Mouse (Mus musculus) limb, embryonic 15.5 days (tissue): Measurements from ENCODE around the gene Scyl1. TPM values are rescaled to one million over a fixed set of nuclear protein-coding genes. Genes with fewer than 3 reads are reported as not detected.

Experiments used
- ATAC-seq: fragments of 200-750 bp; cut with Nextera tagmentation; 2 replicates; pipeline ENCODE4 v1.8.0; 2017; ENCODE audit warnings: low read depth, moderate TSS enrichment; ENCODE audit not compliant: insufficient number of reproducible peaks, low FRiP score, low TSS enrichment
- H3K27ac ChIP-seq: fragments of 300-500 bp; sonication (generic); 2 replicates; pipeline ENCODE4 v1.5.1; 2015; ENCODE audit warnings: moderate library complexity, mild to moderate bottlenecking, inconsistent platforms
- H3K27me3 ChIP-seq: fragments of 300-500 bp; sonication (generic); 2 replicates; pipeline ENCODE4 v1.6.1; 2015; ENCODE audit warnings: inconsistent platforms
- H3K36me3 ChIP-seq: fragments of 300-500 bp; sonication (generic); 2 replicates; pipeline ENCODE4 v1.6.1; 2015; ENCODE audit warnings: inconsistent platforms
- H3K4me1 ChIP-seq: fragments of 300-500 bp; sonication (generic); 2 replicates; pipeline ENCODE4 v1.6.1; 2015; ENCODE audit warnings: inconsistent platforms
- H3K4me2 ChIP-seq: fragments of 300-500 bp; sonication (generic); 2 replicates; pipeline ENCODE4 v1.6.1; 2015; ENCODE audit warnings: mild to moderate bottlenecking, inconsistent platforms
- H3K4me3 ChIP-seq: fragments of 300-500 bp; sonication (generic); 2 replicates; pipeline ENCODE4 v1.5.1; 2015; ENCODE audit warnings: mild to moderate bottlenecking, inconsistent platforms
- H3K9ac ChIP-seq: fragments of 300-500 bp; sonication (generic); 2 replicates; pipeline ENCODE4 v1.6.1; 2015; ENCODE audit warnings: inconsistent platforms
- H3K9me3 ChIP-seq: fragments of 300-500 bp; sonication (generic); 2 replicates; pipeline ENCODE4 v1.6.1; 2016; ENCODE audit warnings: inconsistent platforms
- WGBS: fragments of 180-500 bp; shearing (Covaris S2); methylation state at CpG from one replicate; pipeline ENCODE4 v1.1.7; 2015; 5-methylcytosine and 5-hydroxymethylcytosine counted together
- polyA plus RNA-seq: library from polyadenylated mRNA; unstranded; fragments of >200 nt; fragmentation: Nextera tagmentation; extraction: Ambion mirVana; gene quantifications from 2 replicates; pipeline ENCODE4 v1.2.1, GENCODE M21; 2015

Scyl1 gene
- polyA plus RNA-seq, 1 experiment from 2014 or later, result 81.6 TPM

DNA sequence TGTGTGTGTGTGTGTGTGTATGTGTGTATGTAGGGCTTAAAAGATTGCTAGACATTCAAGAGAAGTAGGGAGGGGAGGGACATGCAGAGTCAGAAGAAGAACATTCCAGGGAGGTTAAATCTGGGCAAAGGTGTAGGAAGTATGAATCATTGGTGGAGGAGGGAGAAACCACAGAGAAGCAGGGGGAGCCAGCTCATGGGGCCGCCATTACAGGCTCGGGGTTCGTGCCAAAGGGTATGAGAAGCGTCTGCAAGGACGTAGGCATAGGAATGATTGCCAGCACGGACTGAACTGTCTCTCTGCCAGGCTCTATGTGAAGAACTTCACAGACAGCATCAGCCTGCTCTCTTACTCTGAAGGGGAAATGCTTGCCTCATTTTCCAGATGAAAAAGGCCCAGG lies 21.7 kb downstream of the Scyl1 start:
- peaks cover 61% of the 10 kb centered on the region for H3K36me3 ChIP-seq
- ATAC-seq, result no peak
- H3K4me3 ChIP-seq, result no peak overlapping the region
- H3K27ac ChIP-seq, result no peak overlapping the region
- no peak overlapping the region for H3K9ac ChIP-seq
- H3K4me2 ChIP-seq, result no peak overlapping the region
- H3K4me1 ChIP-seq, result peaks cover 28% of the 10 kb centered on the region
- 61% methylated on average over 6 of the region's 6 CpGs for WGBS
- no peaks in the 10 kb centered on the region for H3K9me3 ChIP-seq
- H3K27me3 ChIP-seq, result peaks cover 30% of the 10 kb centered on the region

DNA sequence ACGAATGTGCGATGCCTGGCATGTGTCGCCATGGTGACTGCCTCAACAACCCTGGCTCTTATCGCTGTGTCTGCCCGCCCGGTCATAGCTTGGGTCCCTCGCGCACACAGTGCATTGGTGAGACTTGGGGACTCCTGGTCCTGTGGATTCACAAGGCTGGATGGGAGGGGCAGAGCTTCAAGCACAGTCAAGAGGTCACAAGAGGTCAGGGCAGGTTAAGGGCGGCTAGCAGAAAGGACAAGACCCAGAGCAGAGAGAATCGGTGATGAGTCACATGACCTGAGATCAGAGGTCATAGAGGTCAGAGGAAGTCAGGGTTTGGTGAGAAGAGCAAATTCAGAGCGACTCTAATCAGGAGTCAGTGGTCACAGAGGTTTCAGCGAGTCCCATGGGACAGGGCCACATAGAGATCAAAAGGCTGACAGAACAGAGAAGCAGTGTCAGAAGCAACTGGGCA lies 24.3 kb downstream of the Scyl1 start:
- Histone ChIP-seq H3K4me3 (no peak overlapping the region), H3K9me3 (no peaks in the 10 kb centered on the region), H3K27ac (no peak overlapping the region), H3K27me3 (peaks cover 23% of the 10 kb centered on the region), H3K9ac (no peak overlapping the region), H3K36me3 (peaks cover 38% of the 10 kb centered on the region), H3K4me1 (peaks cover 53% of the 10 kb centered on the region), H3K4me2 (no peak overlapping the region)
- ATAC-seq, result no peak
- WGBS, result 49% methylated on average over 12 of the region's 12 CpGs

DNA sequence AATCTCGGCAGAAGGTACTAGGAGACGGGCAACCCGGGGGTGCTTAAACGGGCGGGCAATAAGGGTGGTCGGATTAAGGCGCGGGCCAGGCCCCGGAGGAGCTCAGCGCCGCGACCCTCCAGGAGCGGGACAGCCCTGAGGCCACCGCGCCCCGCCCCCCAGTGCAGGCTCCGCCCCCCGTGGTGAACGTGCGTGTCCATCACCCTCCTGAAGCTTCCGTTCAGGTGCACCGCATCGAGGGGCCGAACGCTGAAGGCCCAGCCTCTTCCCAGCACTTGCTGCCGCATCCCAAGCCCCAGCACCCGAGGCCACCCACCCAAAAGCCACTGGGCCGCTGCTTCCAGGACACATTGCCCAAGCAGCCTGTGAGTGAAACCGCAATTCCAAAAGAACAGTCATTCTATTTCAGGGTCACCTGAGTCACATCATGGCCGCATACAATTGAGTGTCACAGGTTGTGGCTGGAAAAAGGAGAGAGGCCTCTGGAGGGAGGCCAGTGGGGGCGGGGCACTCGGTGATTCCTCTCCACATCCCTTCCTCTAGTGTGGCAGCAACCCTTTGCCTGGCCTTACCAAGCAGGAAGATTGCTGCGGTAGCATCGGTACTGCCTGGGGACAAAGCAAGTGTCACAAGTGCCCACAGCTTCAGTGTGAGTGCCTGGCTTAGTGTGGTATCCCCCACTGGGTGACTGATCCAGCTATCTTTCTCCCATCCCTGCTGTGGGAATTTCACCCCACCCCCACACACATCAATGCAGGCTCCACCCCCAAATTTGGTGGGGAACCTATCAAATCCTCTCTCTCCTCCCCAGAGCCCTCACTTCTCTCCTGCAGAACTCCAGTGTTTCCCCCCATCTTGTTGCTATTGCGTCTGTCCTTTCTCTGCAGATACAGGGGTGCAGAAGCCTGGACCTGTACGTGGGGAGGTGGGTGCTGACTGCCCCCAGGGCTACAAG lies 25.2 kb downstream of the Scyl1 start:
- Histone ChIP-seq H3K9ac (peak overlapping the region; percentile 23; the same call in 1 of the 2 replicates), H3K4me1 (peaks cover 52% of the 10 kb centered on the region), H3K27me3 (peaks cover 19% of the 10 kb centered on the region), H3K36me3 (peaks cover 30% of the 10 kb centered on the region), H3K27ac (no peak overlapping the region), H3K4me2 (peak overlapping the region; percentile 41), H3K9me3 (no peaks in the 10 kb centered on the region), H3K4me3 (peak overlapping the region; percentile 23)
- ATAC-seq, result no peak
- WGBS, result 7% methylated on average over 36 of the region's 36 CpGs

DNA sequence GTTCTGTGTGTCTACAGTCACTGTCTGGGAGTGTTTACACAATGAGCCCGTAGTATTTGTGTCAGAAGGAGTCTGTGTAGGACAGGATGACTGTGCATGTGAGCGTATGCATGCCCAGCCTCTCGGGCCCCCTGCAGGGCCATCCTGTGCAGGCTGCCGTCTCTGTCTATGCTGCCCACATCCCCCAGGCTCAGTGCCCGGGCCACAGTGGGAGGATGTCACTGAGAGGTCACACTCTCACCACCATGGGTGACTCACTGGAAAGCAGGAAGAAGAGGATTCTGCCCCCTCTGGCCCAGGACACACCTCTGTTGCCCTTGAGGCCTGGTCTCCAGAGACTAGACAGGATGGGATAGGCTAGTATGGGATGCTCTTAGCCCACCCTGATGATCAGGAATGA lies 27.6 kb downstream of the Scyl1 start:
- Histone ChIP-seq H3K36me3 (peaks cover 12% of the 10 kb centered on the region), H3K27ac (no peak overlapping the region), H3K27me3 (peaks cover 2% of the 10 kb centered on the region; the same call in 1 of the 2 replicates), H3K4me1 (peaks cover 67% of the 10 kb centered on the region), H3K4me2 (peak overlapping the region; percentile 86), H3K9ac (0 out of 2 replicates have a peak overlapping the region, but pooled peaks have one; percentile 11), H3K4me3 (peak overlapping the region; percentile 81), H3K9me3 (no peaks in the 10 kb centered on the region)
- ATAC-seq, result no peak
- WGBS, result 62% methylated on average over 5 of the region's 5 CpGs

DNA sequence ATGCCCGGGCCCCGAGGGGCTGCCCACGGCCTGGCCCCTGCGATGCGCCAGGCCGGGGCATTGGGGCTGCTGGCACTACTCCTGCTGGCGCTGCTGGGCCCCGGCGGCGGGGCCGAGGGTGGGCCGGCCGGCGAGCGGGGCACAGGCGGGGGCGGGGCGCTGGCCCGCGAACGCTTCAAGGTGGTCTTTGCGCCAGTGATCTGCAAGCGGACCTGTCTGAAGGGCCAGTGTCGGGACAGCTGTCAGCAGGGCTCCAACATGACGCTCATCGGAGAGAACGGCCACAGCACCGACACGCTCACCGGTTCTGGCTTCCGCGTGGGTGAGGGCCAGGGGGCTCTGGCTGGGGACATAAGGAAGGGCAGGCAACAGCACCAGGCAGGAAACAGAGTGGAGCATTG lies 29.0 kb downstream of the Scyl1 start:
- 1% methylated on average over 32 of the region's 32 CpGs for WGBS
- no peak for ATAC-seq
- Histone ChIP-seq H3K9me3 (no peaks in the 10 kb centered on the region), H3K4me3 (peak overlapping the region; percentile 81), H3K36me3 (peaks cover under 1% of the 10 kb centered on the region; the same call in 1 of the 2 replicates), H3K27me3 (no peaks in the 10 kb centered on the region), H3K27ac (peak overlapping the region; percentile 99), H3K4me1 (peaks cover 67% of the 10 kb centered on the region), H3K9ac (peak overlapping the region; percentile 89), H3K4me2 (peak overlapping the region; percentile 86)

DNA sequence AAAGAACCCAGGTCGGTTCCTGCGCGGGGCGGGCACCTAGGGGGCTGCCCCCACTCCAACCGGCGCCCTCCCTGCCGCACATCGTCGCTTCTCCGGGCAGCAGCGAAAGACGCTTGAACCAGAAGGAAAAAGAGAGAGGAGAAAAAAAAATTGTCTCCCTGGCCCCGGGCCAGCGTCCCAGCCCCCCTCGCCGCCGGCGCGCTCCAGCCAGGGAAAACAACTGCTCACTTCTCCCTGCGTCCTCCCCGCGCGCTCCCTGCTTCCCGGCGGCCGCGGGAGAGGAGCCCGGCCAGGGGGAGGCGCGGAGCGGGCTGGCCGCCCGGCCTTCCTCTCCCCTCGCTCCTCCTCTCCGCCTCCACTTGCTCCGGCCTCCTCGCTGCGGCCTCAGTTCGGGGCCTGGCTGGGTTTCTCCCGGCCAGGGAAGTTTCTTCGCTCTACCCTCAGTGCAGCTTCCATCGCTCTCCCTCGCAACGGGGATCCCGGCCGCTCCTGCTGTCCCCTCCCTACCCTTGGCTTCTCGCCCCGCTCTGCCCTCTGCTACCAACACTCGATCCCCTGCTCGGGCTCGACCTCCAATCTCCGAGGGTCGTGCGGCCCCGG lies 29.5 kb downstream of the Scyl1 start:
- peak; percentile 77 for ATAC-seq
- no peaks in the 10 kb centered on the region; the same call in 1 of the 2 replicates for H3K36me3 ChIP-seq
- under 1% methylated on average over 55 of the region's 55 CpGs for WGBS
- peak overlapping the region; percentile 86 for H3K4me2 ChIP-seq
- H3K9me3 ChIP-seq, result no peaks in the 10 kb centered on the region
- 0 out of 2 replicates have a peak, but pooled peaks cover under 1% of the 10 kb centered on the region for H3K27me3 ChIP-seq
- peak overlapping the region; percentile 99 for H3K27ac ChIP-seq
- H3K4me1 ChIP-seq, result peaks cover 67% of the 10 kb centered on the region
- peak overlapping the region; percentile 89 for H3K9ac ChIP-seq
- H3K4me3 ChIP-seq, result peak overlapping the region; percentile 81

DNA sequence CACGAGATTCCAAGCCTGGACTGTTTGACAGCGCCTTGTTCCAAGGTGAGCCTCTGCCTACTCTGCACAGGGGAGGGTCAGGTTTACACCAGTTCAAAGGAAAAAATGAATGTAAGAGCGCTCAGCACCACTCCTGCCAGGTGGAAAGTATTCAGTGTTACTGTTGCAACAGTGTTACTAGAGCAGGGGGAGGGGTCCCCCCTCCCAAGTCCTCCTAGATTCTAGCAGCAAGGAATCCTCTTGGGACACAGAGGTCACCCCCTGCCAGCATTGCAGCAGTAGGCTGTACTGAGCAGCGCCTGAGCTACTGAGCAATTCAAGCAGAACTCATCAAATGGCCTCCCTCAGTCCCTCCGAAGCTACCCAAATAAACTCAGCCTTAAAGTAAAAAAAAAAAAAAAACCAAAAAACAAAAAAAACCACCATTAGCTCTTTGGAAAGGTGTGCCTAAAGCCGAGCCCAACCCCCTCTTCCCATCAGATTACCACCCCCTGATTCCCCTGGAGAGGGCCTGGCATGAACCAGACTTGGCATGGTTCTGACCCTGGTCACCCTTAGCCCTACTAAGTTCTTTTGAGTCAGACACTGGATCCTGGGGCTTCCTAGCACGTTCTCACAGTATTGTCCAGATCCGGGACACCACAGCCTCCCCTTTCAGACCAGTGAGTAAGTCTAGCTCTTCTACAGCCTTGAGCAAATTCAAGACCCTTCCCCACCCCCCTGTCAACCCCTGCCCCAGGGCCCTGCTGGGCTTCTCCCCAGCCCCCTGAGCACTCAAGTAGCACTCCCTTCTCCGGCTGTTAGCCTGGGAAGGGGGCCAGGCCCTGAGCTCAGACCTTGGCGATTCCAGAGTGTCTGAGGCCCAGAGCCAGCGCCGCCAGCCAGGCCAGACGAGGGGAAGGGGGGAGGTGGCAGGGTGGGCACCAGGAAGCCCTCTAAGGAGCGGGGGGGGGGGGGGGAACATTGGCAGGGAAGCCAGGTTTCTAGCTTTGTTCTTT lies 30.6 kb downstream of the Scyl1 start, which contains the start of gene Ltbp3:
TSS of gene Ltbp3 (plus strand) at position 585 of the 998 bp plus-strand sequence.
- Histone ChIP-seq H3K9me3 (no peaks in the 10 kb centered on the region), H3K4me1 (peaks cover 61% of the 10 kb centered on the region)
- peak; percentile 73 for ATAC-seq

DNA sequence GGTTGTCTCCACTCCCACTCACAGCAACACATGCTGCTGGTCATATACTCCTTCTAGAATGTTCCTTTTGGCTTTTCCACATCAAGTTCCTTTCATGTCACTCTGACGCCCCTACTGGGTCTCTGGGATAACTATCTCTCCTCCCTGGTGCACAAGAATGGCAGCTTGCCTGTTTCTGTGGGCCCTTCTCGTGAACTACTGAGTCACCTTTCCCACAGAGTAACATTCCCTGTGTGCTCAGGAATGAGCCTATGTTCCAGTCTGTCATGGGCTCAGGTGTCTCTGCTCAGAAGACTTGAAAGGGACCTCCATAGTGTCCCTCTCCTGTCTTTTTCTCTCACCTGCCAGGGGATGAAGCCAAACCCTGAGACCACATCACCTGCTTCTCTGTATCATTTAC lies 31.8 kb downstream of the Scyl1 start:
- no peak overlapping the region for H3K4me3 ChIP-seq
- no peak for ATAC-seq
- no peak overlapping the region for H3K4me2 ChIP-seq
- WGBS, result 61% methylated on average over 2 of the region's 2 CpGs
- H3K9me3 ChIP-seq, result no peaks in the 10 kb centered on the region
- peaks cover 49% of the 10 kb centered on the region for H3K4me1 ChIP-seq
- H3K27ac ChIP-seq, result peak overlapping the region; percentile 99; the same call in 1 of the 2 replicates
- H3K27me3 ChIP-seq, result 0 out of 2 replicates have a peak, but pooled peaks cover 3% of the 10 kb centered on the region
- no peak overlapping the region for H3K9ac ChIP-seq
- no peaks in the 10 kb centered on the region; the same call in 1 of the 2 replicates for H3K36me3 ChIP-seq

More for the DNA sequence above, 30.6 kb downstream of the Scyl1 start, which contains the start of gene Ltbp3:
- H3K36me3 ChIP-seq, result no peaks in the 10 kb centered on the region; the same call in 1 of the 2 replicates
- peak within 1 kb of the TSS; percentile 99 for H3K27ac ChIP-seq
- 0 out of 2 replicates have a peak, but pooled peaks cover 3% of the 10 kb centered on the region for H3K27me3 ChIP-seq
- 22% methylated on average over 14 of the region's 14 CpGs for WGBS
- H3K4me3 ChIP-seq, result peak within 1 kb of the TSS; percentile 81
- peak within 1 kb of the TSS; percentile 86 for H3K4me2 ChIP-seq
- H3K9ac ChIP-seq, result peak within 1 kb of the TSS; percentile 89

DNA sequence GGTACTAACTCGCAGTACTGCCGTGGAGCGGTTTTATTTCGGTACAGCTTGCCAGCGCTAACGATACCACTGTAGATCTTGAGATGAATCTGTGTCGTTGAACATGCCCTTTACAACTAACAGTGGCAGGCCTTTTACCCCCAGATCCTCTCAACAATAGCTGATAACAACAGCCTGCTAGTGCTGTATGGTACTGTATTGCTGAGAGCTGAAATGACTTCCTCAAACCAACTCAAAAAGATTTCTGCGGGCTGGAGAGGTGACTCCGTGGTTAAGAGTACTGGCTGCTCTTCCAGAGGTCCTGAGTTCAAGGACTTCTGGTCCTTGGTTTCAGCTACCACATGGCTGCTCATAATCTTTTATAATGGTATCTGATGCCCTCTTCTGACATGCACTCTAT lies 36.9 kb downstream of the Scyl1 start:
- no peak overlapping the region for H3K4me2 ChIP-seq
- H3K4me3 ChIP-seq, result no peak overlapping the region
- H3K27ac ChIP-seq, result no peak overlapping the region
- H3K4me1 ChIP-seq, result peaks cover 25% of the 10 kb centered on the region
- no peaks in the 10 kb centered on the region for H3K9me3 ChIP-seq
- 78% methylated on average over 9 of the region's 9 CpGs for WGBS
- 0 out of 2 replicates have a peak, but pooled peaks cover 3% of the 10 kb centered on the region for H3K27me3 ChIP-seq
- ATAC-seq, result no peak
- H3K36me3 ChIP-seq, result no peaks in the 10 kb centered on the region
- H3K9ac ChIP-seq, result no peak overlapping the region

DNA sequence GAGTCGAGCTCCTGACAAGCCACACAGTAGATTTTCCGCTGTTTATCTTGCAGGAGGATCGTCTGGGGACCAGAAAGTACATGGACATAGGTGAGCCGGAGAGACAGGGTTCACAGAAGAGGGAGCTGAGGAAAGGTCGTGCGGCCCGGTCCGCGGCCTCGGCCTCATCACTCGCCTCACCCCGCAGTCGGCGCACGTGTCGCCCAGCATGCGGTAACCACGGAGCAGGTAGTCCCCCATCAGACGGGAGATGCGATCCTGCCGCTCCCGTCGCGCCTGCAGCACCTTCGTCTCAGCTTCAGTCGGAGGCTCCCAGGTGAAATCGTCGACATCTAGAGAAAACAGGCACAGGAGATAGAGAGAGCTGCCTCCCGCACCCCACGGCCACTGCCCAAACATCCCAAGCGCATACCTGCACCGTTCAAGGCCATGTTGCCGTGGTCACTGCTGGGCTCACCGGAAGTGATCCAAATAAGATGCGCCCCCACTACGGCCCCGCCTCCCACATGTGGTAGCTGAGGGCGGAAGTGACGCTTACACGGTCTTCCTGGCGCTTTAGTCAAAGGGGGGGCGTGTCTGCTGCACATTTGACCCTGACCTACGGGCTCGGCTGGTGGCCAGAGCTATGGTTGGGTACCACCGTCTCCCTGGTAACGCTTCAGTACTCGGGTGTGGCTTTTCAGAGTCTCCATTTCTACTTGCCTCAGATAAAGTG lies 39.8 kb downstream of the Scyl1 start:
- ATAC-seq, result peak; percentile 79
- Histone ChIP-seq H3K4me1 (peaks cover 45% of the 10 kb centered on the region), H3K27me3 (no peaks in the 10 kb centered on the region), H3K27ac (peak overlapping the region; percentile 50), H3K4me3 (peak overlapping the region; percentile 63), H3K36me3 (no peaks in the 10 kb centered on the region), H3K9ac (peak overlapping the region; percentile 44), H3K9me3 (no peaks in the 10 kb centered on the region), H3K4me2 (peak overlapping the region; percentile 85)
- WGBS, result under 1% methylated on average over 47 of the region's 47 CpGs
